Mouse (Mus musculus) ovary, adult 18-20 months (tissue): ENCODE results near the gene Gpr150.

Experiments used
- DNase-seq: peaks from one replicate; pipeline ENCODE4 v3.0.0; 2022; ENCODE audit warnings: low spot score, mixed read lengths

Gpr150 gene

DNA sequence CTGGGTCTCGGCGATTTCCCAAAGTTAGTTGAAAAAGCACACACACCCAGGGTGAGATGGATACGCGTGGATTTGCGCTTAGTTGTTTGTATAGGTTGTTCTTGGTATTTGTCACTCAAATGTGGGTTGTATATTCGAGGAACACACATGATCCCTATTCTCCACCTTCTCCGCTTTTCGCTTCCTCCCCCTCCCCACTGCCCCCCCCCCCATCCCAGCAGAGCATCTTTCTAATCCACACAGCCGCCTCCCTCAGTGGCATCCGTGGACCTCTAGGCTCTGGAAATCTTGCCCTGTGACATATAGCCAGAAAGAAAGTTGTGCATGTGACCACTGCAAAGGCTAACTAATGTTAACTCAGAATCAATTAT lies at the start of gene Gpr150:
Gpr150 (minus strand) TSS at position 101 of the 371 bp plus-strand sequence.
- DNase-seq = no peak

DNA sequence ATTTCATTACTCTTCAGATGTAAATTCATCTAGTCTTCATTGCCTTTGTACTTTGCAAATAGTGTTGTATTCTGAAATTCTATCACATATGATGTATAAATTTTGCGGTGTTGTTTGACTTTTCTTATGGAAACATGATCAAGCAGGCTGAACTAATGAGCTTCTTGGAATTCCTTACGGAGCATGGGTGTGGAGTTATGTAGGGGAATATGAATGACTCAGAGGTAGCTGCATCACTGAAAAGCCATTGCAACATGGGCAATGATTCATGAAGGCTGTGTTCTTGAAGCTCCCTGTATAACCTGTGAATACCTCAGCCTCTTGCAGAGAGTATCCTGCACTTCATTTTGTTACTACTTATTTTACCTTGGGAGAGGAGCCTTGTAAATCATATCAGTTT lies 45.2 kb upstream of the Gpr150 start:
- no peak for DNase-seq

DNA sequence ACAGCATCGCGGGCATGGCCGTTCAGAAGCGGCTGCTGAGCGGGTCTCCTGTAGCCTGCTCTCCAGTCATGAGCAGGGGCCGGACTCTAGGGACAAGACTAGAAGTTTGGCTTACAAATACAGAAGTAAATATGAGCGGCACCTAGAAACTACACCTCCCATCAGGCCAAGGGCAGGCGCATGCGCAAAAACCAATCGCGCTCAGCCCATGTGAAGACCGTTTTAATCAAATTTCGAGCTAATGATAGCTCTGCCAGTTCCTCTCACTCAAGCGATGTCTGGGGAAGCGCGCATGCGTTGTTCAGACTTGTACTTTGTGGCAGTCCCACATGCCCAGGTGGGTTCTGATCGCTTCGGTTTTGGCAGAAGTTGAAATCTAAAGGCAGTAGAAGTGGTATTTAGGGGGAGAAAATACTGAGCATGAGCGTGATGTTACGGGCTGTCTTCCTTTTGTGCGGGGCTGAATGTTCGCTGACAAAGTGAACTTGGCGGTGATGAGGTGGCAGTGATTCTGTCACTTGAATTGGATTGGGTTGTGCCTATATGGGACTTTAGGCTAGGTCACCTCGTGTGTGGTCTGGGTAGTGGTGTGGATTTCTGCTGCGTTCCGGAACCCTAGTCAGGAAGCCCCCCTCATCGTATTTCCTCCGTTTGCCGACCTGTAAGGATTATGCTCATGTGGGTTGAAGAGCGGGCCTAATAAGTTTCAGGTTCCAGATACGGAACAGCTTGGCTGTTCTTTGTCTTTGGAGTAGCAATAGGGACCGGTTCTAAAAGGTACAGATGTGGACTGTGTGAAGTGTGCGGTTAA lies 41.9 kb upstream of the Gpr150 start, which contains the start of the genes Arsk and Ttc37:
Arsk (minus strand) TSS at position 168 of the 811 bp plus-strand sequence.
Ttc37 (plus strand) TSS at position 242 of the 811 bp plus-strand sequence.
- peak; percentile 93 for DNase-seq

DNA sequence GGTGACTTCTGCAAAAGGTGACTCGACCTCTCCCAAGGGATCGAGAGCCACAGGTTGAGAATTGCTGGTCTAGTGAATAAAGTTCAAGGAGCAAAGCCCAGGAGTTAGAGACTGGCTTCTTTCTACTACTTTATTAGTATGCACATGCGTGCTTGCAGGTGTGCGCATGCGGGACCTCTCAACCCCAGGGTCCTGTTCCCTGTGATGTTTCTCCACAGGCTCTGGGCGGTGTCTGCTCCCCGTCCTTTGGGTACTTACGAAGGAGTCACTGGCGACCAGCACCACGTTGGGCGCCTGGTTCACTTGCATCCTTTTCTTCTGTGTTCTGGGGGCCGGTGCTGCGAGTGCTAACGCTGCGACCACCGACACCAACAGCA lies 41.3 kb upstream of the Gpr150 start:
- DNase-seq = no peak

DNA sequence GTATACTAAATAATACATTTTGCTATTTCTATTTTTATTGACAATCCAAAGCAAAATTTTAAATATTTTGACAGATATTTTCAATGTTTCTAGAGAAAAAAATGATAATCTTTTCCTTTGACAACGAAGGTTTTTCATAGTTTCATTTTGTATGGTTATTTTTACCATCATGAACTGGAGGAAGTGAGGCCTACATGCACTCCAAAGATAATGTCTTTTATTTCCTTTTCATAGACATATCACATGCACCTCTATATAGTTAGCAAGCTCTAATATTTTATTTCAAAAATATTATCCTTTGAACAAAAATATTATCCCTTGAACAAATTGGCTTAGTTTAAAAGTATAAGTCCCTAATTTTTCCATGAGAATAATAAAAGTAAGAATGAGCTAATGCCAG lies 17.5 kb upstream of the Gpr150 start:
- no peak for DNase-seq

DNA sequence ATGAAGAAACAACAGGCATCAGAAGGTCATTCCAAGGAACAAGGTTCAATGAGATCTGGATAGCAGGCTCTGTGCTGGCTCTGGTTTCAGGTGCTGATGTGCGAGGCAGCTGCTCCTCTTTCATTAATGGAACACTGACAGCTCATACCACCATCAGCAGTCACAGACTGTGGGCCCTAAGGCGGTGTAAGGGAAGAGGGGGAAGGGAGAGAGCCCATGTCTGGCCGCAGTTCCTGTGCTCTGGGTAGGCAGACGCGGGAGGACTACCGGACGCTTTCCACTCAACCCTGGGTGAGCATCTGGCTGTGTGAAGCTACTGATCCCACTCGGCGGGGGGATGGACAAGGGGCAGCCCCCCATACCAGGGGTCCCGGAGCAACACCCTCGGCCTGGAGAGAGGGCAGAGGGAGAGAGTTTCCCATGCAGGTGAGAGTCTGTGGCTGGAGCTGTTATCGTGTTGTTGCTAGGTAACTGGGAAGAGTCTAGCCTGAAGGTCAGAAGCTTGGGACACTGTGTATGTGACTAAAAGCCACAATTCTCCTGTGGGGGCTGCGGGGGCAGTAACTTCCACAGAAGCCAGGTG lies 7.7 kb upstream of the Gpr150 start:
- no peak for DNase-seq

DNA sequence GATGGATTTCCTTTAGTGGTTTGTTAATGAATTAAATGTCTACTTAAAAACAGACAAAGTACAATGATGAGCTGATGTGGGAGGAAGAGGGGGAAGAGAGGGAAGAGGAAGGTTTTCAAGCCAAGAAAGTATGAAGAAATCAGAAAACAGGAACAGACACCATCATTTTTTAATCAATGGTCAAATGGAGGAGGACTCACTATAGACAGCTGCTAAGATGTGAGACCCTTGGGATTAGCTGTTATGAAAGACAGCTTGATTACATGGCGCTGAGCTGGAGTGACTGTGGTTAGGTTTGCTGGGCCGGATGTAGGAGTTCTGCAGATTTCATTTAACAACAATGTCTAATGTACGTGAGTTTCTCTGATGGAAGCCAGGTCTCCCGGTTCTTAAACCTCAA lies 6.8 kb upstream of the Gpr150 start:
- no peak for DNase-seq

DNA sequence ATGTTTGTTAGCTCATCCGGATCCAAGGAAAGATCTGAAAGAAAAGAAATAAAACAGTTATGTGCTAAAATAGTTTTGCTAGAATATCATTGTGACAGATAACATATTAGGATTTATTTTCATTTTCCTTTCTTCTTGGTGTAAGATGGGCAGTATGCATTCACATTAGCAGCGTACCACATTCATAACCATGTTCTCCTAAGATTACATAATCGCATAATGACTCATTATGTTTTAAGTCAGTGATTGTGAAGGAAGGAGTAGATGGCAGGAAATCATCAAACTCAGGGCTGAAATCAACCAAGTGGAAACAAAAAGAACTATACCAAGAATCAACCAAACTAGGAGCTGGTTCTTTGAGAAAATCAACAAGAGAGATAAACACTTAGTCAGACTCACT lies 5.8 kb upstream of the Gpr150 start:
- DNase-seq = no peak

DNA sequence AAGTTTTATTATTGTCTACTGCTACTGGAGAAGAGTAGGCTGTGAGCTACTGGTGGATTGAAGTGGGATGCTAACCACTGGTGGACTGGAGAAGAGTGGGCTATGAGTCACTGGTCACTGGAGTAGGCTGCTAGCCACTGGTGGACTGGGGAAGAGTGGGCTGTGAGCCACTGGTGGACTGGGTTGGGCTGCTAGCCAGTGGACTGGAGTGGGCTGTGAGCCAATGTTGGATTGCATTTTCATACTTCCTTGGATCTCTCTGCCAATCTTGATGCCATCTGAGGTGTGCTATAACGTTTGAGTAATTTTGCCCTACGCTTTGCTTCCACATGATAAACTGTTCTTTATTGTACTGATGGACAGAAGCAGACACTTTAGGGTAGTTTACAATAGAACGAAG lies 5.3 kb upstream of the Gpr150 start:
- no peak for DNase-seq

DNA sequence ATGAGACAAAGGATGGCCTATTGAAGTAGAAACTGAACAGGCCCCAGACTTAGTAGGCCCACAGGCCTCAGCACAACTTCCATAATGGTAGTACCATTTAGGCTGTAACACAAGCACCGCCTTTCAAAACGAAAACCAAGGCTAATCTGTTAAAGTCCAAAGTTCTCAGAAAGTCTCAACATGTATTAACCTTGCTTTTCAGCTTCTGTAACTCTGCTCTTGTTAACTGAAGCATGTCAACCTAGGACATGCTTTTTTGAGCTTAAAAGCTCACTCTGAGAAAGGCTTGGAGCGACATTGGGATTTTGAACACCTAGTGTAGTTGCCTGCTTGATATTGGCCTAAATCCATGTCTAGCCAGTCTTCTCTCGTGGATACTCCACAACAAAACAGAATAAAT lies 2.8 kb upstream of the Gpr150 start:
- DNase-seq = no peak

DNA sequence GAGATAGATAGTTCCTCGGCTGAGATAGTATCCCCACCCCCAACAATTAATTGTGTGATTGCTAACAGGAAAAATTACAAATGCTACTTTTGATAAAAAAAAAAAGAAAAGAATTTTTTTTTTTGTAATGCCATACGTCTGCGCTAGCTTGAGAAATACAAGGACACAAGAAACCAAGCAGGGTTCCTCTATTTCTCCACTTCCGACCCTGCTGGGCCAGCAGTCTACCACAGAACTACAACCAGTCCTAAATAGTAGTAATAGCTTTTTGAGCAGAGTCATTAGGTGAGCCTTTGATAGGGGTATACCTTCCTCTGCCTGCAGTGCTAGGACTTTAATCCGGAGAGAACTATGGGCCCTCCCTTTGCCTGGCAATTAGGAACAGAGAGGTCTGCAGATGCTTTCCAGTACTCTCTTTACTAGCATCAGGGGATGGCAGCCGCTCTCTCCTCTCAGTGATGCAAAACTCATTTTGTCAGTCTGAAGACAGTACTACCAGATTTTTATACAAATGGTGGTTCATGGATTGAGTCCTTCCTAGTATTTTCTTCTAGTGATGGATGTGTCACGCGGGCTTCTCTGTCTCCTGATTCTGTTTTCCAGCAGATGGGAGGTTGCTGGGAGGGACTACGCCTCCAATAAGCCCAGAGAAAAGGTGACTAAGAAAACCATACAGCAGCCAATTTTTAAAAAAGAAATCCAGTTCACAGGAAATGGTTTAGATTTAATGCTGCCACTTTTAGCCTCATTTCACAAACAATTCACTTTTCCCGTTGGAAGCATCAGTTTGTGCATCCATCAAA lies 672 bp upstream of the Gpr150 start:
- no peak for DNase-seq

DNA sequence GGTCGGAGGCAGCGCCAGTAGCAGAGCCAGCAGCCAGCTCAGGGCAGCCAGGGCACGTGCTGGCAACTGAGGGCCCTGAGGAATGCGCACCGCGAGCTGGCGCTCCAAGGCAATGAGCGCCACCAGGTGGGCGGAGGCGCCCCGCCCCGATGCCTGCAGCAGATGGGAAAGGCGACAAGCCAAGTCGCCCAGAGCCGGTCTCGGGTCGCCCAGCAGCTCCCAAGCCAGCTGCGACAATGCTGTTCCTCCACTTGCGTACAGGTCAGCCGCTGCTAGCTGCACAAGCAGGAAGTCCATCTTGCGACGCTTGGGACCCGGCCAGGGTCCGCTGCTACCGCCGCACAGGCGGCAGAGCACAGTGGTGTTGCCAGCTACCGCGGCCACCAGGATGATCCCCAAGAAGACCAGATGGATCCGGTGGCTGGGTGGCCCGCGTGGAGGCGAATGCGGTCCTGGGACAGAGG lies 503 bp downstream of the Gpr150 start:
- DNase-seq = peak; percentile 41

DNA sequence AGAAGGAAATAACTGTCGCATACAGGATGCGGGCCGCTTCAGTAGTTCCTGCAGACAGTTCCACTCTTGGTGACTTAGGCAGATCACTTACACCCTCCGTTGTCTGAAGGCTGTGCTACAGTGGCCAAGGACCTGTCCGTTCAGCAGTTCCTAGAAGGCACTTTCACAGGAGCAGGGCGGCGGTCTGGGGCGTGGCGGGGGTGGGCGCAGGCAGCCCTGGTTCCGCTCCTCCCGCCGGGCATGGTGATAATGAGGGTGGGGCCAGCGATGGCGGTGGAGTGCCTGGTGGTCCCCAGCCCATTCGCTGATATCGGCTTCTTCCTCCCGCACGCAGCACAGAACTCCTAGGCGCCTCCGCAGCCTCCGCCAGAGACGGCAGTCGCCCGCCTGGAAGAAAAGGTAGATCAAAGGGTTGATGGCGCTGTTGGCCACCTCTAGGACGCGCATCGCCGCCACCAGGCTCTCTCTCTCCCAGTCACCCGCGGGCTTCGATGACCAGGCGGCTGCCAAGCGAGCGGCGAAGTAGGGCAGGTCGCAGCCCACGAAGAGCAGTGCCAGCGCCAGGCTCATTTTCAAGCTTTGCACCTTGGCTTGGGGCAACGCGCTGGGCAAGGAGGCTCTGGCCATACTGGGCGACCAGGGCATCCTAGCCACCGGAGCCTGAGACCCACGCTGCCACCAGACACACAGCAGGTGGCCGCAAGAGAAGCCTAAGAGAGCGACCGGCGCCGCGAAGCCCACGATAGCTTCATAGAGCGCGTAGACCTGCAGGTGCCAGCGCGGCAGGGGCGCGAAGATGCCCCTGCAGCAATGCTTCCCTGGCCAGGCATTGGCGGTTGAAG lies 1.2 kb downstream of the Gpr150 start:
- no peak for DNase-seq

DNA sequence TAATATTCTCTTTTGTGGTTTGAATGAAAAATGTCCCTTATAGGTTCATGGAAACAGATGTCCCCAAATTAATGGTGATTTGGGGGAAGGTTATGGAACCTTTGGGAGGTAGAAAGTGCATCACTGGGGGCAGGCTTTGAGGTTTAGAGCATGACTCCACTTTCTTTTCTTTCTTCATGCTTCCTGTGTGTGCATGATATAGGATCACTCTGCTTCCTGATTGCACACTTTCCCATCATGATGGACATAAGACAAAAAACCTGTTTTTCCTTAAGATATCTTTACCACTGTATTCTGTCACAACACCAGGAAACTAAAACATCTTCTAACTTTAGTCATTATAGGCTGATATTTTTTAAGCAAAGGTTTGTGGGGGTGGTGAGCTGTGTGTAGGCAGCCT lies 11.8 kb downstream of the Gpr150 start:
- no peak for DNase-seq

DNA sequence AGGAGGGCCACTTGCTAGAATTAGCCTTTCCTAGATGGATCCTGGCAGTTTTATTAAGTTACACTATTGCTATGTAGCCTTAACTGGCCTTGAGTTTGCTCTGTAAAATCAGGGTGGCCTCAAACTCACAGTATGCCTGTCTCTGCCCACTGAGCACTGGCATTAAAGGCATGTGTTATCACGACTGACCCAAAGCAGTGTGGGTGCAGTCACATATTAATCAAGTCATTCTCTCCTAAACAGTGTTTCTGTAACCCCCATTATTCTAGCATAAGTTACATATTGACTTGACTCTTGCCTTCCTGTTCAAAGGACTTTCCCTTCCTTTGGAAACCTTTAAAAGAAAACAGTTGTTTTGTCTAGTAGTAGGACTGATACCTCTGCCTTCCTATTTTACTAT lies 14.3 kb downstream of the Gpr150 start:
- DNase-seq = no peak

DNA sequence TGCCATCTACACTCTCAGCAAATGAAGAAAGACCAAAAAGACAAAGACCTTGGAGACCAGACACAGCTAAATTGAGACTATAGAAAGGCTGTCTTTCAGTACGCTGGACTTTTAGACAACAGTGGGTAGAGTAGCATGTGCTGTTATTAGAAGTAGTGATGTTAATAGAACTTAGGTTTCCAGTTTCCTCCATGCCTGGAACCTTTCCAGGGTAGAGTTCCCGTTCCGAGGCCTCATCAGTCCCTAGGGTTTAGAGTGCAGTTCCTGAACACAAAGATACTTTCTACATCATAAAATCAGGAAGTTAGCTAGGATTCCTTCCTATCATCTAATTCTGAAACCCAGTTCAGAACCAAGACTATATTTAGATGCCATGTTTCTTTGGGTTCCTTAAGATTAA lies 32.2 kb downstream of the Gpr150 start:
- no peak for DNase-seq

DNA sequence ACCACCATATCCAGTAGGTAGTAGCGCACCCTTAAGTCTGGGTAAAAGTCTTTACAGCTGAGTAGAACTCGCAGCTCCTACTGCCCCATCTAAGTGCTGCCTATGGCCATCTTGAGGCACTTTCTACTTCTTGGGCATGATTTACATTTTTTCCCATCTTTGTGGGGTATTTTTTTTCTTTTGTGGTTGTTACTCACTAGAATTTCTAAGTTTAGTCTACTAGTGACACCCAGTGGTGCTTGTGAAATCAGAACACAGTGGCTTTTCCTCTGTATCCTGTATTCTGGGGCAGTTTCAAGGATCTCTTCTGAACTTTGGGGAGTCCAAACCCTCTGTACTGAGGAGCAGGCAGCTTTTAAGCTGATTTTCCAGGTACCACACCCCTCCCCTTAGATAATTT lies 35.0 kb downstream of the Gpr150 start:
- no peak for DNase-seq

DNA sequence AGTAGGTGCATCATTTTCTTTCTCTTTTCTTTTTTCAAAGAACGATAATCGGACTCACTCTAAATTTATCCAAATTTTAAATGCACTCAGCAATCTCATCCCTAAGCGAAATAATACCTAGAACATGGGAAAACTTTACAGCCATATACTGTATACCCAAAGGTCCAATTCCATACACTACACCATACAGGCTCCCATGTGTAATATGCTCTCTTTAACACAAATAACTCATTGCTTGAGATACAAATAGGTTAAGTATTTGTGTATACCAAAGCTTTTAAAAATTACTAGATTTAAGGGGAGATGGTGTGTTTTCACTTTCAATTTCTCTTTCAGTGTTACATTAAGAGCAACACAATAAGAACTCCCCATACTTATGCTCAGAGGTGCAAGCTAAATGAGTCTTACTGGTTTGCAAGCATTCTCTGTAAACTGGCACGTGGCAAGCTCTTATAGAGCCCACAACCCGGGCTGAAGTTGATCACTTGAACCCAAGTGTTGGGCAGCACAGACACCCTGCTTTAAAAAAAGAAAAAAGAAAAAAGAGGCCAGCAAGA lies 37.9 kb downstream of the Gpr150 start:
- no peak for DNase-seq

DNA sequence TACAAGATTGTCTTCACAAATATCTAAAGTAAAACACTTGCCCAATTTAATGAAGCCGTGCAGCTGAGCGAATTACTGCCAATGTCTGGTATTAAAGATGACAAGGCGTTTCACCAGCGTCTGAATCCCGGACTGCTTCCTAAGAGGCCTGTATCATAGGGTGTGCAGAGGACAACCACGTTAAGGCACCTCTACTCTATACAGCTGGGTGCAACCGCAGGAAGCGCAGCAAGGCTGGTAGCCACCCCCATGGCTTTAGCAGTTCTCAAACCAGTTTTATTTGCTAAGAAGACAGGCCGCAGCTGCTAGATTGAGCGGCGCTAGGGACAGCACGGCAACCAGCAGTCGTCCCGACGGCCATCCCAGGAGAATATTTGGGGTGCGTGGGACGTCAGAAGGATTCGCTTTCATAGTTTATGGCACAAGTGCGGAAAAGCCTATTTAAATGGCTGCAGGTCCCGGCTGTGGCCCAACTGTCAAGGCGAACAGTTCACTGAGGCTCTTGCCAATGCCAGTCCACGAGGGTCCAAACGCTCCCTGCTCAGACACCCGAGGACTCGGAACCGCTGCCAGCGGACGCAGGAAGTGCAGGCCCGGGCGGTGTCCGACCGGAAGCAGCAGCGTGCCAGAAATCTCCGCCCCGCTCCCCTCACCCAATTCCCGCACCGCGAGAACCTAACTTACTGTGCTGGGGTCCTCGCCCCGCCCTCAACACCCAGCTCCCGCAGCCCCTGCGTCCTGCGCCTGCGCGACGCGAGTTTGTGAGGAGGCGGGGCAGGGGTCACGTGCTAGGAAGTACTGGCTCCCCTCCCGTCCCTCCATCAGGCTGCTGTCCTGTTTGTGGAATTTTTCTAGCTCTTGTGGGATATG lies 38.6 kb downstream of the Gpr150 start, which contains the start of gene Rfesd:
Rfesd (minus strand) TSS at position 746 of the 870 bp plus-strand sequence.
- peak; percentile 98 for DNase-seq

DNA sequence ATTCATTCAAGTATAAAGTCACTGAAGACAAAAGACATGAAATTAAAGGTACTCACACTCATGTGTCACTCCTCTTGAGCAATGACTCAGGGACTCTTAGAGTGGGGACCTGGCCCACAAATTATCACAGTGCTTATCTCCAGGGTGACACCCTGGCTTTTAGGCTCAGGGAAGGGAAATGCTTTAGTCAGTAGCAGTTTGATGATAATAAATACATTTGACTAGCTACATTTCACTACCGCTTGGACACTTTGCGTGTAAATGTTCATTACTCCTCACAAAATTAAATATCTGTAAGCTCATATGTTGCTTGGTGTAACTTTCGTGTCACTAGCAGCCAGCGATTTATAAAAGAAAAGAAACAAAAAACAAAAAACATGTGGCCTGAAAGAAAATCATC lies 39.3 kb downstream of the Gpr150 start:
- DNase-seq = no peak

DNA sequence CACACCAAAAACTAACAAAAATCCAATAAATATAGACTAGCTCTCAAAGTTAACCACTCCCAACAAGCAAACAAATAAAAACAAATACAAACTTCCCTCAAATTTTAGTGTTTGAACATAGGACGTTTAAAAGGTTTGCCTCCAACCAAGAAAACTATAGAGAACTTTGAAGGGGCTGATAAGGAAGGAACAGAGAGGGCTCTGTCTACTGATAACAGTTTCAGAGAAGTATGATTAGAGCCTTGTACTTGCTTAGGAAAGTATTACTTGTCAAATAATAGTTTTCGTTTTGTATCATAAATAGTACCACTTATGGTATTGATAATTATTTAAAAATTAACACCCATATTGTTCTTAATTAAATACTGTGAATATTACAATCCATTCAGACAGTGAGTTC lies 42.3 kb downstream of the Gpr150 start:
- DNase-seq = no peak
